Mouse (Mus musculus) embryonic fibroblast, embryonic 13.5 days (primary cell): ENCODE measurements around the gene Uchl1.

Experiments used
- CTCF ChIP-seq: IDR thresholded peaks from 2 replicates; pipeline ENCODE4 v1.5.1; 2011; ENCODE audit warnings: mild to moderate bottlenecking, control low read depth, low read length, moderate library complexity, borderline replicate concordance; ENCODE audit not compliant: insufficient read depth
- POLR2A ChIP-seq: IDR thresholded peaks from 2 replicates; pipeline ENCODE4 v1.6.1; 2011; ENCODE audit warnings: low read depth, mild to moderate bottlenecking, control low read depth, low read length, moderate library complexity

GRCm38 (mm10) chr5:66697119-66697518, 21.2 kb downstream of the Uchl1 start:
- TF ChIP-seq CTCF (0 out of 2 replicates have a peak, but pooled peaks have one; percentile 26), POLR2A (no peak)
